Mouse (Mus musculus): ENCODE data around the gene Boc. TPM values are rescaled to one million over a fixed set of nuclear protein-coding genes. Genes with fewer than 3 reads are reported as not detected.
A peak's percentile ranks its signal among the peaks of the same experiment; 100 is the strongest.

The Boc gene
- polyA plus RNA-seq (2012; ENCODE audit: insufficient read depth, insufficient read length, low replicate concordance, missing spikeins) = not detected in 2 replicates

DNA sequence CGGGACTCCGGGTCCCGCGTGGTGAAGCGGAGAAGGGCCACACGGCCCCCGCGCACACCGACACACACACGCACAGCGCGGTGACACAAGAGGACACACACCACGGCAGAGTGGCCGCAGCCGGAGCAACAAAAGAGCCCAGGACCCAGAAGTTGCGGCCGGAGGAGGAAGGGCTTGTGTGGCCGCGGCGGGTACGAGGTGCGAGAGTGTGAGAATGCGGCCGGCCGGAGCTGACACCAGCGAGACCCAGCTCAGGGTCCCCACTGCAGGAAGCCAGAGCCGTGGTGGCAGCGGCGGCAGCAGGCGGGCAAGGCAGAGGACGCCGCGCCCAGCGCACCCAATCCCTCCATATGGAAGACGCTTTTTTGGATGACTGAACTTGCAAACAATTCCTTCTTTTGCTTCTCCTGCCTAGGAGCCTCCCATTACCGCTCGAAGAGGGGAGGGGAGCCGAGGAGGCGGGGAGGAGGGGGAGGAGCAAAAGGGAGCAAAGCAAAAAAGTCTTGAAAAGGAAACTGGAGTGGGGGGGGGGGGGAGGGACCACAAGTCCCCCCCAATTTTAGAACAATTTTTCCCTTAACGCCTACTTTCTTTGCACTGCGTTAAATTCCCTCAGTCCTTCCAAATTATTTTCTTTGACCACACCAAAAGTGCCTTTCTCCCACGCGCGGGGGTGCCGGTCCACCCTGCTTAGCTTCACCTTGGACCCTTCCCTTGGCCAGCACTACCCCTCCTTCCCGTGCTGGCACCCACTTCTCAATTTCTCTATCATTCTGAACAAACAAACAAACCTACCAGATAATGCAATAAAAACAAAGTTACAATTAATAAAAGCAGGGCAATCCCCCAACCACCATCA is at the start of gene Boc:
Gene Boc, minus strand, starts transcription at position 427 of the 859 bp plus-strand sequence.
- peak within 1 kb of the TSS; percentile 0; the same call in 1 of the 2 replicates for H3K27ac ChIP-seq (ENCODE audit: insufficient read depth, low read depth, low read length)
- WGBS = 1% methylated on average over 46 of the region's 46 CpGs
- TF ChIP-seq CTCF (IDR thresholded peaks at IDR 0.05; ENCODE audit: insufficient read depth, low read depth, low read length) (no peak), POLR2A (IDR thresholded peaks at IDR 0.05; ENCODE audit: insufficient read depth, low read depth, low read length) (no peak)
- H3K4me3 ChIP-seq (ENCODE audit: insufficient read depth, low read depth, low read length) = peak within 1 kb of the TSS; percentile 59
- peaks cover 7% of the 10 kb centered on the region; the same call in 1 of the 2 replicates for H3K4me1 ChIP-seq (ENCODE audit: control insufficient read depth, insufficient read depth, low read length)

DNA sequence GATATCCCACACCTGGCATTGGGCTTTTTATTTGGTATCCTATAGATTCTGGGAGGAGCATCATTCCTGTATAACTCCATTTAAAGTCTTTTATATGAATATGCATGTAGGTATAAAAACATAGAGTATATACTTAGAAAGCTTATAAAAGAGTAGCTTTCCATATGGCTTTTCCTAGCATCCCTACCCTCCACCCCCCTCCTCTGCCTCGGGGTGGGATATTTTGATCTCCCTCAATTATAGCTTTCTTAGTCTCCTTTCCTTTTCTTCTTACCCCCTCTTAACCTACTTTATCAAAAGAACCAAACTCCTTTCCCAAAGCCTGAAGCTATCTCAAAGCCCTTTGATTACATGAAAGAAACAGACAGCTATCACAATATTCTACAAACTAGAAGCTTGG is 47.9 kb upstream of the Boc start:
- Histone ChIP-seq H3K27ac (ENCODE audit: insufficient read depth, low read depth, low read length) (no peak overlapping the region), H3K4me1 (ENCODE audit: control insufficient read depth, insufficient read depth, low read length) (no peaks in the 10 kb centered on the region), H3K4me3 (ENCODE audit: insufficient read depth, low read depth, low read length) (no peak overlapping the region)
- TF ChIP-seq POLR2A (IDR thresholded peaks at IDR 0.05; ENCODE audit: insufficient read depth, low read depth, low read length) = no peak
- no peak for TF ChIP-seq CTCF (IDR thresholded peaks at IDR 0.05; ENCODE audit: insufficient read depth, low read depth, low read length)
- WGBS = 68% methylated on average over 1 of the region's 1 CpGs

DNA sequence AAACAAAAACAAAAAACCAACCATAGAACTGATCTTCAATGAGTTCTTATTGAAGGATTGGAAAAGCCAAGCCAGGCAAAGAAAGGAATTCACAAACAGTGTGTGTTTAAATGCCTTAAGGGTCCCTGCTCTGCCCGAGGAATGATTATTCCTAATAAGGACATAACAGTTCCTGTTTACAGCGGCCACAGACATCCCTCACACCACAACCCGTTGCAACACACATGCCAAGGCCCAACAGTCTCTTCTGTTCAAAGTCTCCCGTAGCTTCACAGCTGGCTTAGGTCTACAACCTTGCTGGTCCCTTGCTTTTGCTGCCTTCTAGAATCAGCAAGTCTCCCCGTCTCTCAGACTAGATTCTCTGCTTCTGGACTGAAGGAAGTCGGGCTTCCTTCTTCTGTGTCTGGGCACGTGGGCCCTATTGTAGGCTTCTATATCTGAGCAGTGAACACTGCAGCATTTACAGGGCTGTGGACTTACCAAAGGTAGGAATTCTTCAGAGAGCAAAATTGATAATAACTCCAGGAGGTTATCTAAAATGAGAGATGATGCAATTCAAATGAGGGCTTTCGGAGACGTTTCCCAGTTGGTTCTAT is 45.4 kb upstream of the Boc start:
- H3K4me1 ChIP-seq (ENCODE audit: control insufficient read depth, insufficient read depth, low read length) = no peaks in the 10 kb centered on the region
- H3K4me3 ChIP-seq (ENCODE audit: insufficient read depth, low read depth, low read length) = no peak overlapping the region
- no peak for TF ChIP-seq POLR2A (IDR thresholded peaks at IDR 0.05; ENCODE audit: insufficient read depth, low read depth, low read length)
- TF ChIP-seq CTCF (IDR thresholded peaks at IDR 0.05; ENCODE audit: insufficient read depth, low read depth, low read length) = no peak
- 73% methylated on average over 9 of the region's 9 CpGs for WGBS
- H3K27ac ChIP-seq (ENCODE audit: insufficient read depth, low read depth, low read length) = no peak overlapping the region

DNA sequence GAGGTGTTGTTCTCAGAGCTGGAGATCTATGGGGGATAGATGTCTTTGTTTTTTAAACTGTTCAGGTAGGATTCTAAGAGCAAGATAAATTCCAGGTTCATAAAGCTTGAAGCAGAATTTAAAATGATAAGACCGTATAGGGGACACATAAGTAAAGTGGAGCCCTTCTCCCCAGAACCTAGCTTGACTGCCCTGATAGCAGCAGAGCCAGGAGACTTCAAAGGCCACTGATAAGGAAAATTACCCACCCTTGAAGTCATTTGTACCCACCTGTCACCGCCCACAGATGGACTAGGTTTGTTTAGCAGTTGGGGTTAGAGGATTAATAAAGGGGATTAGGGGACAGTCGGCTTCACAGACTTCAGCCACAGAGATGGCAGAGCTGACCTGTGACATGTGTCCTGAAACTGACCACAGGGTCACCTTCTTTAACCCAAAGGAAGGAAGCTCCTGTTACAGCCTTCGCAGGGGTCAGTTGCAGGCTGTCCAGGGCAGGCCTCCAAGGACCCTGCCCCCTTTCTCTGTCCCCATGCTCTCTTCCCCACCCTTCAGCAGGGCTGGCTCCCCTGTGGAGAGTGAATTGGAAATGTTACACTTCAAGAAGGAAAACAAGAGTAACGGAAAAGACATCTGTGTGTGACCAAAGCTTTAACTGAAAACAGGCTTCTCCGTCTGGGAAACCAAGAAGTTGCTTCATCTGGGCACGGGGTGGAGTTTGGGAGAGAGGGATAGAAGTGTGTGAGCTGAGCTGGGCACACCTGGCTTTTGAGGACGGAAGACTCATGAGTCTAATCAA is 43.5 kb upstream of the Boc start:
- Histone ChIP-seq H3K4me1 (ENCODE audit: control insufficient read depth, insufficient read depth, low read length) (no peaks in the 10 kb centered on the region), H3K27ac (ENCODE audit: insufficient read depth, low read depth, low read length) (no peak overlapping the region), H3K4me3 (ENCODE audit: insufficient read depth, low read depth, low read length) (no peak overlapping the region)
- 64% methylated on average over 8 of the region's 8 CpGs for WGBS
- TF ChIP-seq POLR2A (IDR thresholded peaks at IDR 0.05; ENCODE audit: insufficient read depth, low read depth, low read length) (no peak), CTCF (IDR thresholded peaks at IDR 0.05; ENCODE audit: insufficient read depth, low read depth, low read length) (no peak)

DNA sequence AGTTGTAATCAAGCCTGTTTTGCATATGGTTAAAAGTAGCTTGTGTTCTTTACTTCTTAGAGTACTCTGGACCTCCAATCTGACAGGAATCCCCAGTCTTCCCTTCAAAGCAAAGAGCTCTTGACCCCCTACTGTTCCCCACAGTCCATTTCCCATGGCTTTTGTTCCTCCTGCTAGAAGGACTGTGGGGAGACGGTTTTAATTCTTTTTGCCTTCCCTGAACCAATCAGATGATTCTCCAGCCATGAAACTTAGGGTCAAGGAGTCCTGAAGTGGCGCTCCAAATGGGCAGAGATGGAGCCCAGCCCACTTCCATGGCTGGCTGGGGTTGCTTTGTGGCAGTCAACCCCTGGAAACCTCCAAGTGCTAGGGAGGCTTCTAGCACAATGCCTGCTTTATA is 42.5 kb upstream of the Boc start:
- TF ChIP-seq POLR2A (IDR thresholded peaks at IDR 0.05; ENCODE audit: insufficient read depth, low read depth, low read length) (no peak), CTCF (IDR thresholded peaks at IDR 0.05; ENCODE audit: insufficient read depth, low read depth, low read length) (no peak)
- Histone ChIP-seq H3K4me3 (ENCODE audit: insufficient read depth, low read depth, low read length) (no peak overlapping the region), H3K4me1 (ENCODE audit: control insufficient read depth, insufficient read depth, low read length) (no peaks in the 10 kb centered on the region), H3K27ac (ENCODE audit: insufficient read depth, low read depth, low read length) (no peak overlapping the region)
- WGBS = 38% methylated on average over 2 of the region's 2 CpGs

DNA sequence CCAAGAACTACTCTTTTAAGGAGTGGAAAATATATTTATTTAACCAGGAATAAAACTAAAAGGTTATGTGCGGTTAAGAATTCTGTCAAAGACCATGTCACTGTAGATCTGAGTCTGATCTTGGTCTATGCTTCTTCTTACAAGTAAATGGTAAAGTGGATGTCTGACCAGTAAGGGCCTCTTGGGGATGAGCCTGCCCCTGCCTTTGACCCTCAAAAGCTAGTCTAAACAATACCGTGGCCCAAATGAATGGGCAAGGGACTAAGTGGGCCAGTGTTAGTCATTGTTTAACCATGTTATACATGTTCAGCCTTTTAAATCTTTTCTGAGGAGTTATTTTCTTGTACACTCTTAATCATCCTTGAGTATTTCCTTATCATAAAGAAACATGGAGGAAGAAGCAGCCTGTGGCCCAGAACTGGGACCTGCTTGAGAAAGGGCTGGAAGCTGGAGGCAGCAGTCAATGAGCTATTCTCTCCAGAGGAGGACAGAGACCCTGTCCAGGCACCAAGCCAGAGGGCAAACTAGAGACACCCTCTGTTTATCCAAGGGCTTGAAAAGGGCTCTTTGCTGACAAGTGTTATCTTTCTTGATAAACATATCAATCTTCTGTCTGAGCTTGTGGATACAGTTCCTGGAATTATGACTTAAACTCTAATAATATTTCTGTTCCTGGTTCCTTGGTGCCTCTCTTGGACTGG is 38.6 kb upstream of the Boc start:
- TF ChIP-seq CTCF (IDR thresholded peaks at IDR 0.05; ENCODE audit: insufficient read depth, low read depth, low read length) = no peak
- Histone ChIP-seq H3K4me3 (ENCODE audit: insufficient read depth, low read depth, low read length) (no peak overlapping the region), H3K27ac (ENCODE audit: insufficient read depth, low read depth, low read length) (no peak overlapping the region), H3K4me1 (ENCODE audit: control insufficient read depth, insufficient read depth, low read length) (no peaks in the 10 kb centered on the region)
- 86% methylated on average over 2 of the region's 2 CpGs for WGBS

DNA sequence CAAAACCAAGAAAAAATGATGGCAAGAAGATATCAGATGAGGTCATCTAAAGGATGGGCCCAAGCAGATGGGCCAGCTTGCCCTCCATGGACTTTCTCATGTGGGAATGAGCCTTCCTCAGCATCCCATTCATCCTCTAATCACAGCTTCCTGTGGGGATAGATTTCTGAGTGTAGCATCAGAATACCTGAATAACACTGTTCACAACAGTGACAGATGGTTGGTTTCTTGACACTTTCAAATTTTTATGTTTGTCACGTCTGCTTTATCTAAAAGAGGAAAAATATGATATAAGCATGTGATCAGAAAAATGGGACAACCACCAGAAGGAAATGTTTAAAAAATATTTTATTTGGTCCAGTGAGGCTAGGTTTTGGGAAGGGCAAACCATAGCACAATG is 30.8 kb upstream of the Boc start:
- H3K27ac ChIP-seq (ENCODE audit: insufficient read depth, low read depth, low read length) = no peak overlapping the region
- no peaks in the 10 kb centered on the region for H3K4me1 ChIP-seq (ENCODE audit: control insufficient read depth, insufficient read depth, low read length)
- H3K4me3 ChIP-seq (ENCODE audit: insufficient read depth, low read depth, low read length) = no peak overlapping the region
- TF ChIP-seq POLR2A (IDR thresholded peaks at IDR 0.05; ENCODE audit: insufficient read depth, low read depth, low read length) (no peak), CTCF (IDR thresholded peaks at IDR 0.05; ENCODE audit: insufficient read depth, low read depth, low read length) (no peak)
- WGBS = 90% methylated on average over 1 of the region's 1 CpGs

DNA sequence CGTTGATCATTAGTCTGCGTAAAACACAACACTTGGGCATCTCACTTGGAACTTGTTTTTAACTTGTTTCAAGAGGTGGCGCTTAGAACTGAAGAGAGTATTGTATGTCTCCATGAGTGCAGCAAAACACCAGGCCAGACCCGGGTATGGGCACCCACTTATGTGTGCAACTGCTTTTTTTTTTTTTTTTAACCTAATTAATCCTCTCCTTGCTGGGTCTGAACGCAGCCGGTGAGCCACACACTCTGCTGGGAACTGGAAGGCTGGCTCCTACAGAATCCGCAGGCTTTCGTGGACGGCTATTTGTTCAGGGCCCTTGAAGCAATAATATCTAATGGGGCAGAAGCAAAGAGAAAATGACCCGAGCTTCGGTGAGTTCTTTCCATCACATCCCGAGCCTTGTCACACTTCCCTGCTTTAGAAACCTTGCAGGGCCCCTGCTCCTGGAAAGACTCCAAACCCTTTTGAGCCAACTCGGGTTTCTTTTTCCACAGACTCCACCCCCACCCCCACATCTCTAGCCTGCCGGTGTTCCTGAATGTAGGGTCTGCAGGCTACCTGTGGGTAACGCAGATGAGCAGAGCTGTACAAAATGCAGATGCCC is 20.8 kb upstream of the Boc start:
- 42% methylated on average over 15 of the region's 15 CpGs for WGBS
- Histone ChIP-seq H3K4me1 (ENCODE audit: control insufficient read depth, insufficient read depth, low read length) (peaks cover 4% of the 10 kb centered on the region; the same call in 1 of the 2 replicates), H3K27ac (ENCODE audit: insufficient read depth, low read depth, low read length) (no peak overlapping the region), H3K4me3 (ENCODE audit: insufficient read depth, low read depth, low read length) (no peak overlapping the region)
- TF ChIP-seq POLR2A (IDR thresholded peaks at IDR 0.05; ENCODE audit: insufficient read depth, low read depth, low read length) = no peak
- no peak for TF ChIP-seq CTCF (IDR thresholded peaks at IDR 0.05; ENCODE audit: insufficient read depth, low read depth, low read length)

All from olfactory bulb, adult 2 months (tissue).